Mouse (Mus musculus) embryo, embryonic 11.5 days (tissue): ENCODE measurements around the gene Cdkal1.

Source experiments
- DNase-seq: peaks from one replicate; pipeline ENCODE4 v3.0.0-alpha.2; 2012; ENCODE audit warnings: low read depth, low spot score

Gene Cdkal1

GRCm38 (mm10) chr13:29855281-29856031 is at the start of gene Cdkal1:
Gene Cdkal1, minus strand, starts transcription at chr13:29855674.
- peak; percentile 75 for DNase-seq

GRCm38 (mm10) chr13:29903341-29903740 is 47.9 kb upstream of the Cdkal1 start:
- no peak for DNase-seq

- DNase-seq = no peak
Measured at GRCm38 (mm10) chr13:29902676-29903075, 47.2 kb upstream of the Cdkal1 start.

GRCm38 (mm10) chr13:29901641-29902040 is 46.2 kb upstream of the Cdkal1 start:
- no peak for DNase-seq

- DNase-seq = no peak
Measured at GRCm38 (mm10) chr13:29866780-29867179, 11.3 kb upstream of the Cdkal1 start.

- DNase-seq = no peak
Measured at GRCm38 (mm10) chr13:29864331-29864730, 8.9 kb upstream of the Cdkal1 start.

- DNase-seq = no peak
Measured at GRCm38 (mm10) chr13:29860087-29860486, 4.6 kb upstream of the Cdkal1 start.

- DNase-seq = peak; percentile 32
Measured at GRCm38 (mm10) chr13:29857436-29857835, 2.0 kb upstream of the Cdkal1 start.

GRCm38 (mm10) chr13:29854876-29855275 is 598 bp downstream of the Cdkal1 start:
- no peak for DNase-seq

- DNase-seq = peak; percentile 42
Measured at GRCm38 (mm10) chr13:29838409-29839047, 16.9 kb downstream of the Cdkal1 start.

GRCm38 (mm10) chr13:29835170-29835569 is 20.3 kb downstream of the Cdkal1 start:
- peak; percentile 42 for DNase-seq

GRCm38 (mm10) chr13:29833751-29834150 is 21.7 kb downstream of the Cdkal1 start:
- no peak for DNase-seq

GRCm38 (mm10) chr13:29831126-29831525 is 24.3 kb downstream of the Cdkal1 start:
- no peak for DNase-seq

GRCm38 (mm10) chr13:29828032-29828431 is 27.4 kb downstream of the Cdkal1 start:
- DNase-seq = no peak

- no peak for DNase-seq
Measured at GRCm38 (mm10) chr13:29826469-29826868, 29.0 kb downstream of the Cdkal1 start.

GRCm38 (mm10) chr13:29826041-29826440 is 29.4 kb downstream of the Cdkal1 start:
- no peak for DNase-seq

GRCm38 (mm10) chr13:29824797-29825196 is 30.7 kb downstream of the Cdkal1 start:
- DNase-seq = no peak

GRCm38 (mm10) chr13:29824326-29824725 is 31.1 kb downstream of the Cdkal1 start:
- DNase-seq = no peak

- DNase-seq = no peak
Measured at GRCm38 (mm10) chr13:29823906-29824305, 31.6 kb downstream of the Cdkal1 start.

GRCm38 (mm10) chr13:29823487-29823886 is 32.0 kb downstream of the Cdkal1 start:
- no peak for DNase-seq

- no peak for DNase-seq
Measured at GRCm38 (mm10) chr13:29819910-29820583, 35.4 kb downstream of the Cdkal1 start.

GRCm38 (mm10) chr13:29819147-29819546 is 36.3 kb downstream of the Cdkal1 start:
- DNase-seq = no peak

- no peak for DNase-seq
Measured at GRCm38 (mm10) chr13:29818314-29818713, 37.2 kb downstream of the Cdkal1 start.
